Mouse (Mus musculus): ENCODE results near the gene Mast2. TPM values are rescaled to one million over a fixed set of nuclear protein-coding genes. Genes with fewer than 3 reads are reported as not detected.

The Mast2 gene
- polyA plus RNA-seq, 1 experiment from 2014 or later = 12.8 TPM

Other genes starting within 250 kb of the Mast2 start
- 0.47 to 1.1 TPM (median 0.63 TPM) in 3 replicates for gene Pik3r3, start 242.6 kb downstream of the Mast2 start, polyA plus RNA-seq (2018)
- 4.3 to 8.7 TPM (median 6.4 TPM) in 3 replicates for gene Ipp, start 43.4 kb upstream of the Mast2 start, polyA plus RNA-seq (2018)
- 13.0 to 21.0 TPM (median 16.1 TPM) in 3 replicates for gene Tmem69, start 91.8 kb upstream of the Mast2 start, polyA plus RNA-seq (2018)
- 27.3 to 40.2 TPM (median 37.7 TPM) in 3 replicates for gene Gpbp1l1, start 93.5 kb upstream of the Mast2 start, polyA plus RNA-seq (2018)
- 1.6 to 2.2 TPM (median 2.2 TPM) in 3 replicates for gene Ccdc17, start 132.5 kb upstream of the Mast2 start, polyA plus RNA-seq (2018)
- gene Nasp, start 163.8 kb upstream of the Mast2 start, polyA plus RNA-seq (2018) = 25.6 to 55.5 TPM (median 47.9 TPM) in 3 replicates
- 1,138 to 1,978 TPM (median 1,711 TPM) in 3 replicates for gene Akr1a1, start 187.5 kb upstream of the Mast2 start, polyA plus RNA-seq (2018)
- 1,330 to 1,969 TPM (median 1,907 TPM) in 3 replicates for gene Prdx1, start 221.4 kb upstream of the Mast2 start, polyA plus RNA-seq (2018)
- 5.1 to 10.4 TPM (median 9.4 TPM) in 3 replicates for gene Mmachc, start 244.2 kb upstream of the Mast2 start, polyA plus RNA-seq (2018)
- gene Ccdc163, start 244.3 kb upstream of the Mast2 start, polyA plus RNA-seq (2018) = 7.9 to 32.9 TPM (median 10.8 TPM) in 3 replicates

Measured in macrophage (primary cell).